Mouse (Mus musculus): ENCODE measurements around the gene 2610528J11Rik.

2610528J11Rik gene

DNA sequence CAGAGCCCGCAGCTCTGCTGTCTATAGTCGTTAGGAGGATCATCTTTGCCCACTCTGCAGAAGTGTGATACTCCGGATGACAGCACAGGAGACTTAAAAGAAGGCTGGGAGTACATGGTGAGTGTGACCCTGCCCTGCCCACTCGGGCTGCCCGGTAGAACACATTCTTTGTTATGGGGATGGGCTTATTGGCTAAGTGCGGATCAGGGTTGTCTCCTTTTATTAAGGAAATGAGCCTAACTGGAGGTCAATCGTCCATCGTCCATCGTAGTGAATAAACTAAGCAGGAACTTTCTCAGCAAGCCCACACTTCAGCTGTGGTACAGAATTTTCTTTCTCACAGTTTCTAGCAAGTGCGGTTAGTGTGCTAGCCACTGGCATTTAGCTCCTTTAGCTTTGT, 13.1 kb downstream of the 2610528J11Rik start:
- no peak for DNase-seq (ENCODE audit: low spot score in 2 of 2)

- DNase-seq (ENCODE audit: low spot score in 2 of 2): no peak
Observed at GRCm38 (mm10) chr4:118542510-118543157, 15.8 kb downstream of the 2610528J11Rik start.

GRCm38 (mm10) chr4:118543158-118543530, 16.3 kb downstream of the 2610528J11Rik start:
- DNase-seq (ENCODE audit: low spot score in 2 of 2): peak in 1 of 2 experiments; percentile 6

DNA sequence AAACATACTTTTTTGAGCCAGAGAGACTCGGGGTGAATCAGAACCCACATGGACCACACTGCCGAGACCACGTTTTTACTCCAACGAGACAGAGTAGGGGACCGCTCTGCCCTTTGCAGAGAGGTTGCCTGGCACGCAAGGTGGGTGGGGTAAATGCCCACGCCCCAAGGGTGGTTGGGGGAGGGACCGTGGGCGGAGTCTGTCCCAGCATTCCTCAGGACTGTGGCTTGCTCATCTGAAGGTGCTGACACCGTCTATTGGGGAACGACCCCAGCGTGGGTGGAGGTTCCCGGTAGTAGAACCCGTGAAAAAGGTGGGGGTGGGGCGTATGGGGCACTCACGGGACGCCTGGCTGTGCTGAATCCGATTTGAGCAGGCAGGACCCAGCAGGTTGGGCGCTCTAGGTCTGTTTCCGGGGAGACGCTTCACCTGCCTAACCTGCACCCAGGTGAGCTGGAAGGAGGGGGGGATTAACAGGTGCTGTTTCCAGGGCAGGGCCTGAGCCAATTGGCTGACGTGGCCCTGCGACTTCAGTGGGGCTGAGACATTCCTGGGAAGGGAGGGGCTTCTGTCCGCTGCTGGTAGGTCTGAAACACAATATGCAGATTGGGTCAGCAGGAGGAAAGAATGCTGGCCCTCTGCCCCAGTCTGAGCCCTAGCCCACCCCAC, 16.9 kb downstream of the 2610528J11Rik start, which contains the start of gene Tmem125:
Gene Tmem125, minus strand, starts transcription at position 453 of the 669 bp plus-strand sequence.
- peak in 1 of 2 experiments; percentile 7 for DNase-seq (ENCODE audit: low spot score in 2 of 2)

GRCm38 (mm10) chr4:118544441-118545127, 17.8 kb downstream of the 2610528J11Rik start:
- DNase-seq (ENCODE audit: low spot score in 2 of 2): no peak

GRCm38 (mm10) chr4:118547424-118548129, 20.8 kb downstream of the 2610528J11Rik start:
- DNase-seq (ENCODE audit: low spot score in 2 of 2): peak; percentile 53 to 57

GRCm38 (mm10) chr4:118548130-118548480, 21.3 kb downstream of the 2610528J11Rik start:
- peak in 1 of 2 experiments; percentile 4 for DNase-seq (ENCODE audit: low spot score in 2 of 2)

- DNase-seq (ENCODE audit: low spot score in 2 of 2): no peak
Observed at GRCm38 (mm10) chr4:118553039-118553649, 26.3 kb downstream of the 2610528J11Rik start.

DNA sequence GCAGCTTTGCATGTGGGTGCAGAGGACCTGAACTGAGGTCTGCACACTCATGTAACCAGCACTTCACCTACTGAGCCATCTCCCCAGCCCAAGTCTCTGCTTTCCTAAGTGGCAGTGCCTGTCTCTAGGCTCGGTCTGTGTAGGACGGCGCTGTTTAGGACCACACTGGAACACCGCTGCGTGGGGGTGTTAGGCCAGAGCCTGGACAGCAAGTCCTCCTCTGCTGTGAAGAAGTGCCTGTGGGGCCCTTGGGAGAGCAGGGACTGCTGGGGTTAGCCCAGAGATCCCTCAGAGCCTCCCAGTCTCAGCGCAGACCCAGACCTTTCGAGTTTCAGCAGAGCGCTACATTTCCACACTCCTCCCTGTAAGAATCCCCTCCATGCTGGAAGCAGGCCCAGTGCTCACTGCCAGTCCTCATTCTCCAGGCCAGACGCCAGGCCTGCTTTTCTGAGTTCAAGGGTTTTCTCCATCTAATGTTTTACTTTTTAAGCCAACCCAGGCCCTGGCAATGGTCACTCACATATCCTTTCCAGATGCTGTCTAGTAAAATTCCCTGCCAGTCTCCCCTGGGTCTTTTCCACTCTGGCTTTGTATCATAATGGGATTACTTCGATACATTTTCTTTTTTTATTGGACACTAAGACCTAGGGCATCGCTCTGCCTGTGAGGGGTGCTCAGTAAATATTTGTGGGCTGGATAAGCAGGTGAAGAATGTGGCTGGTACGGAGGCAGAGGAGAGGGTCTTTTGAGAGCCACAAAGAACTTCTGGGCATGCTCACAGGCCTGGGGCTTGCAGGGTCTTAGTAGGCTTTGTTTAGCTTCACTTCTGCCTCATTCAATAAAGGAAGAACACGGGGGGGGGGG, 37.5 kb downstream of the 2610528J11Rik start:
- no peak for DNase-seq (ENCODE audit: low spot score in 2 of 2)

GRCm38 (mm10) chr4:118564926-118565279, 38.1 kb downstream of the 2610528J11Rik start:
- no peak for DNase-seq (ENCODE audit: low spot score in 2 of 2)

DNA sequence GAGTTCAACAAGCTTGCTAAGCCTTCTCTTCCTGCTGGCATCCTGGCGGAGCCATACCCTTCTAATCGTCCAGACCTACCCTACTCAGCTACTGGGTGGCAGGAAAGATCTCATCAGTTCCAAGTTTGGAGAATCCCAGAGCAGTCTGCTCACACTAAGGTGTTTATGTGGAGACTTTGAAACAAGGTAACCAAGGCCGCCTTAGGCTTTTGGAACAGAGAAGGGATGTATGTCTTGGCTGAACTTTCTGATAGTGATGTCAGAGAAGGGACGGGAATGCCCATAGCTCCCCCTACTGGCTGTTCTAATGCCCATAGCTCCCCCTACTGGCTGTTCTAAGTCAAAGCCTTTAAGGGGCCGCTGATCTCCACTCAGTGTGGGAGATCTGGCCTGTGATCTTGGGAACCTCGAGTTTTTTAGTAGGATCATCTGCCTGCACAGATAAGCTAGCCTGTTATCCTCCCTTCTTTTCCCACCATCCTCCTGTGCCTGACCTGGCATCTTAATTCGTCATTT, 39.4 kb downstream of the 2610528J11Rik start:
- peak in 1 of 2 experiments; percentile 40 for DNase-seq (ENCODE audit: low spot score in 2 of 2)

DNA sequence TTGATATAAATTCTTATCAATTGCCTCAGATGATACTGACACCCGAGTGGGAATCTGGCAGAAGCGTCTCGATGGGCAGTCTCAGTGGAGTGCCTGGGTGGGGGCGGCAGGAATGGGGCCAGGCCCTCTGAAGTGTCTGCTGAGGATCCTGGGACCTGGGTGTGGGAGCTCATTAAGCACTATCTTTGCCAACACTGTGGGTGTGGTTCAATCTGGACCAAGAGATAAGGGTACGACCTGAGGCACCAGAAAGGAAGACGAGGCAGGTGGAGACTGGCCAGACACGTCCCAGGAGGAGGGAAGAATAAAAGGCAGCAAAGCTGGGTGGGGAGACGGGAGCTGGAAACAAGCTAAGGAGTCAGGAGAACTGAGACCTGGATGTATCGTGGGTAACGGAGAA, 41.9 kb downstream of the 2610528J11Rik start:
- peak; percentile 13 to 14 for DNase-seq (ENCODE audit: low spot score in 2 of 2)

DNA sequence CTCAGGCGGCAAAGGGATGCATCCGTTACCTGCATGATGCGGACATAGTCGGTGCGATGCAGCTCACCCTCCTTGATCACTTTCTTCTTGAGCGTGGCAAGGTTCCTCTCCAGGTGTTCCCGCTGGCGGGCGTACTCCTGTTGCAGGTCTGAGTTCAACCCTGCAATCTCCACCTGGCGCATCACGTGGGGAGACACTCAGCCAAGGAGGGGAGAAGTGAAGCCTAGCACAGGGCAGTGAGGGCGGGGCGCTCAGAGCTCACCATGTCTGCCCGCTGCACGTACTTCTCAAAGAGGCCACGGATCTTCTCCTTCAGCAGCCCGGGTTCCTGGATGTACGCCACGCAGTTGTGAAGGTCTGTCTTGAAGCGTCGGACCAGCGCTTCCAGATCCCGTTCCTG, 42.5 kb downstream of the 2610528J11Rik start:
- DNase-seq (ENCODE audit: low spot score in 2 of 2): no peak

DNA sequence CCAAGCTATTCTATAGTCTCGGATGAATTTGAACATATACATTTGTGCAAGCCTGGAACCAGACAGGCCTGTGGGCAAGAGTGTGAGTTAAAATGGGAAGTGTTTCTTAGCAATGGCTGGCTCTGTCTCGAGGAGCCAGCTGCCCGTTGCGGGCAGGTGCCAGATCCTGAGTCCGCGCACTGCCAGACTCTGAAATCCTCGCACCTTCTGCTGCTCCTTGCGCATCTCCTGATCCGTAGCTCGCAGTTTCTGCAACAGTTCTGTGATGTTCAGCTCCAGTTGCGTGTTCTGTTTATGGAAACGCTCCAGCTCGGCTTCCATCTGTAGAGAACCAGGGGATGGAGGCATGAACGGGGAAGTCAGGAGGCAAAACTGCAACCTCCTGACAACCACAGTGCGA, 44.6 kb downstream of the 2610528J11Rik start:
- no peak for DNase-seq (ENCODE audit: low spot score in 2 of 2)

DNA sequence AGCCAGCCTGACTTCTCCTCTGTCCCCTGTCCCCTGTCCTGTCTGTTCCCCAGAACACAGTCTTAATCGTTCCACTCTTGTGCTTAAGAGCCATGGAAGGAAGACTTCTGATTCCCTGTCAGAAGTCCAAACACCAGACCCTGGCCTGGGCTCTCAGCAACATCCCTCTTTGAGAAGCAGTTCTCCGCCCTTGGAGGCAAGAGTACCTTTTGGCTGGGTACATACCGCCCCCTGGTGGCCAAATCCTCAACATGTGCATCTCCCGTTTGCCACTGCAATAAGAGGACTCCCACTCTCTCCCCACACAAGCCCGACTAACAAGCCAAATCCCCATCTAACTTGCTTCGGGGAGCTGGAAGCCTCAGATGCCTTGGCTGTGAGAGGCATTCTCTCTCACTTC, 49.3 kb downstream of the 2610528J11Rik start:
- peak; percentile 19 to 55 for DNase-seq (ENCODE audit: low spot score in 2 of 2)

DNA sequence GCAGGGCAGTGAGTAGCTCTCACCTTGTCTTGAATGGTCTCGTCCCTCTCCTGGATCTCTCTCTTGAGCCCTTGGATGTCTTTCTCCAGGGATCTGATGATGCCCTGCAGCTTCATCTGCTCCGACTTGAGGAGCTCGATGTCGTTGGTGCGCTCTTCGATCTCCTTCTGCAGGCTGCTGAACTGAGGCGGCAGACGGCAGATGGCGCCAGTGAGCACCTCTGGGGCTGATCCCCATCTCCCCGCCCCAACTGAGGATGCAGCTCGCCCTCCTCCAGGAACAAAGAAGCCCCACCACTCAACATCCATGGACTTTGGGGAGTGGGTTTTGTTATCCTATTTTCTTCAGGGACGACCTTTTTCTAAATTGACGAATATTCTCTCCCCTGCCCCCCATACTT, 52.5 kb downstream of the 2610528J11Rik start:
- no peak for DNase-seq (ENCODE audit: low spot score in 2 of 2)
